Mouse (Mus musculus) lung, embryonic 15.5 days (tissue): Measurements from ENCODE around the gene Pik3cb. TPM values are rescaled to one million over a fixed set of nuclear protein-coding genes. Genes with fewer than 3 reads are reported as not detected.

ENCODE experiments used
- ATAC-seq: fragments of 200-750 bp; cut with Nextera tagmentation; 2 replicates; pipeline ENCODE4 v1.8.0; 2017; ENCODE audit warnings: moderate number of reproducible peaks, borderline replicate concordance; ENCODE audit not compliant: low FRiP score, low TSS enrichment; ENCODE audit errors: extremely low read depth
- H3K27ac ChIP-seq: fragments of 300-500 bp; sonication (generic); 2 replicates; pipeline ENCODE4 v1.5.1; 2015; ENCODE audit warnings: moderate library complexity, mild to moderate bottlenecking, inconsistent platforms
- H3K27me3 ChIP-seq: fragments of 300-500 bp; sonication (generic); 2 replicates; pipeline ENCODE4 v1.6.1; 2015; ENCODE audit warnings: inconsistent platforms
- H3K36me3 ChIP-seq: fragments of 300-500 bp; sonication (generic); 2 replicates; pipeline ENCODE4 v1.6.1; 2015; ENCODE audit warnings: inconsistent platforms
- H3K4me1 ChIP-seq: fragments of 300-500 bp; sonication (generic); 2 replicates; pipeline ENCODE4 v1.6.1; 2015; ENCODE audit warnings: inconsistent platforms
- H3K4me2 ChIP-seq: fragments of 300-500 bp; sonication (generic); 2 replicates; pipeline ENCODE4 v1.6.1; 2015; ENCODE audit warnings: inconsistent platforms, mild to moderate bottlenecking, moderate library complexity
- H3K4me3 ChIP-seq: fragments of 300-500 bp; sonication (generic); 2 replicates; pipeline ENCODE4 v1.5.1; 2015; ENCODE audit warnings: mild to moderate bottlenecking, inconsistent platforms
- H3K9ac ChIP-seq: fragments of 300-500 bp; sonication (generic); 2 replicates; pipeline ENCODE4 v1.6.1; 2015; ENCODE audit warnings: inconsistent platforms
- H3K9me3 ChIP-seq: fragments of 300-500 bp; sonication (generic); 2 replicates; pipeline ENCODE4 v1.6.1; 2016; ENCODE audit warnings: inconsistent platforms
- WGBS: fragments of 180-500 bp; shearing (Covaris S2); methylation state at CpG from one replicate; pipeline ENCODE4 v1.1.7; 2015; 5-methylcytosine and 5-hydroxymethylcytosine counted together
- polyA plus RNA-seq: library from polyadenylated mRNA; unstranded; fragments of >200 nt; fragmentation: Nextera tagmentation; extraction: Ambion mirVana; gene quantifications from 2 replicates; pipeline ENCODE4 v1.2.1, GENCODE M21; 2015

Gene Pik3cb
- polyA plus RNA-seq, 1 experiment from 2014 or later = 1.5 TPM

GRCm38 (mm10) chr9:99164148-99164503, 23.7 kb upstream of the Pik3cb start:
- Histone ChIP-seq H3K27ac (no peak overlapping the region), H3K9me3 (no peaks in the 10 kb centered on the region), H3K9ac (no peak overlapping the region), H3K36me3 (no peaks in the 10 kb centered on the region), H3K27me3 (no peaks in the 10 kb centered on the region), H3K4me2 (no peak overlapping the region), H3K4me1 (0 out of 2 replicates have a peak, but pooled peaks cover 3% of the 10 kb centered on the region), H3K4me3 (no peak overlapping the region)
- WGBS = 62% methylated on average over 9 of the region's 9 CpGs
- no peak for ATAC-seq

GRCm38 (mm10) chr9:99163420-99164147, 23.2 kb upstream of the Pik3cb start:
- Histone ChIP-seq H3K36me3 (no peaks in the 10 kb centered on the region), H3K4me3 (no peak overlapping the region), H3K4me2 (no peak overlapping the region), H3K9me3 (no peaks in the 10 kb centered on the region), H3K27ac (no peak overlapping the region), H3K9ac (no peak overlapping the region), H3K4me1 (0 out of 2 replicates have a peak, but pooled peaks cover 3% of the 10 kb centered on the region), H3K27me3 (no peaks in the 10 kb centered on the region)
- WGBS = 27% methylated on average over 15 of the region's 15 CpGs
- ATAC-seq = no peak

GRCm38 (mm10) chr9:99162839-99163238, 22.4 kb upstream of the Pik3cb start:
- Histone ChIP-seq H3K4me1 (0 out of 2 replicates have a peak, but pooled peaks cover 3% of the 10 kb centered on the region), H3K9ac (no peak overlapping the region), H3K36me3 (no peaks in the 10 kb centered on the region), H3K27ac (no peak overlapping the region), H3K9me3 (no peaks in the 10 kb centered on the region), H3K4me2 (no peak overlapping the region), H3K4me3 (no peak overlapping the region), H3K27me3 (no peaks in the 10 kb centered on the region)
- no peak for ATAC-seq
- WGBS = 77% methylated on average over 2 of the region's 2 CpGs

GRCm38 (mm10) chr9:99160780-99161179, 20.4 kb upstream of the Pik3cb start:
- no peak for ATAC-seq
- H3K4me2 ChIP-seq = no peak overlapping the region
- 68% methylated on average over 5 of the region's 5 CpGs for WGBS

GRCm38 (mm10) chr9:99159932-99160331, 19.5 kb upstream of the Pik3cb start:
- Histone ChIP-seq H3K4me3 (no peak overlapping the region), H3K27ac (no peak overlapping the region), H3K9ac (no peak overlapping the region), H3K27me3 (no peaks in the 10 kb centered on the region), H3K36me3 (no peaks in the 10 kb centered on the region), H3K4me1 (no peaks in the 10 kb centered on the region), H3K4me2 (no peak overlapping the region), H3K9me3 (no peaks in the 10 kb centered on the region)
- 78% methylated on average over 5 of the region's 5 CpGs for WGBS
- no peak for ATAC-seq

More at GRCm38 (mm10) chr9:99160780-99161179, 20.4 kb upstream of the Pik3cb start:
- Histone ChIP-seq H3K9ac (no peak overlapping the region), H3K4me3 (no peak overlapping the region), H3K27ac (no peak overlapping the region), H3K27me3 (no peaks in the 10 kb centered on the region), H3K36me3 (no peaks in the 10 kb centered on the region), H3K4me1 (0 out of 2 replicates have a peak, but pooled peaks cover under 1% of the 10 kb centered on the region), H3K9me3 (no peaks in the 10 kb centered on the region)

GRCm38 (mm10) chr9:99158708-99159107, 18.3 kb upstream of the Pik3cb start:
- Histone ChIP-seq H3K36me3 (no peaks in the 10 kb centered on the region), H3K9me3 (no peaks in the 10 kb centered on the region), H3K4me3 (no peak overlapping the region), H3K27me3 (no peaks in the 10 kb centered on the region), H3K4me1 (no peaks in the 10 kb centered on the region), H3K9ac (no peak overlapping the region), H3K27ac (no peak overlapping the region), H3K4me2 (no peak overlapping the region)
- no peak for ATAC-seq
- 75% methylated on average over 6 of the region's 6 CpGs for WGBS

- no peak; the same call in 1 of the 2 replicates for ATAC-seq
- Histone ChIP-seq H3K36me3 (no peaks in the 10 kb centered on the region), H3K27me3 (no peaks in the 10 kb centered on the region), H3K9me3 (no peaks in the 10 kb centered on the region), H3K4me1 (no peaks in the 10 kb centered on the region), H3K9ac (no peak overlapping the region), H3K4me3 (no peak overlapping the region), H3K27ac (no peak overlapping the region), H3K4me2 (no peak overlapping the region)
- 43% methylated on average over 7 of the region's 7 CpGs for WGBS
Observed at GRCm38 (mm10) chr9:99158203-99158632, 17.8 kb upstream of the Pik3cb start.

- no peaks in the 10 kb centered on the region for H3K4me1 ChIP-seq
- no peak overlapping the region for H3K4me3 ChIP-seq
- H3K9ac ChIP-seq = no peak overlapping the region
- H3K9me3 ChIP-seq = no peaks in the 10 kb centered on the region
- 39% methylated on average over 3 of the region's 3 CpGs for WGBS
- H3K36me3 ChIP-seq = no peaks in the 10 kb centered on the region
- no peak overlapping the region for H3K4me2 ChIP-seq
- ATAC-seq = no peak
- 0 out of 2 replicates have a peak overlapping the region, but pooled peaks have one; percentile 56 for H3K27ac ChIP-seq
- no peaks in the 10 kb centered on the region for H3K27me3 ChIP-seq
Observed at GRCm38 (mm10) chr9:99153655-99154054, 13.2 kb upstream of the Pik3cb start.

- H3K27ac ChIP-seq = peak overlapping the region; percentile 56
- no peaks in the 10 kb centered on the region for H3K9me3 ChIP-seq
- H3K27me3 ChIP-seq = no peaks in the 10 kb centered on the region
- no peak for ATAC-seq
- H3K4me2 ChIP-seq = no peak overlapping the region
- no peak overlapping the region for H3K4me3 ChIP-seq
- H3K36me3 ChIP-seq = no peaks in the 10 kb centered on the region
- 31% methylated on average over 9 of the region's 9 CpGs for WGBS
- H3K4me1 ChIP-seq = no peaks in the 10 kb centered on the region
- no peak overlapping the region for H3K9ac ChIP-seq
Observed at GRCm38 (mm10) chr9:99152699-99153490, 12.5 kb upstream of the Pik3cb start.

- Histone ChIP-seq H3K9ac (no peak overlapping the region), H3K4me1 (no peaks in the 10 kb centered on the region), H3K27me3 (peaks cover 4% of the 10 kb centered on the region; the same call in 1 of the 2 replicates), H3K4me2 (no peak overlapping the region), H3K36me3 (no peaks in the 10 kb centered on the region), H3K4me3 (no peak overlapping the region), H3K27ac (no peak overlapping the region), H3K9me3 (no peaks in the 10 kb centered on the region)
- ATAC-seq = no peak
- 75% methylated on average over 27 of the region's 27 CpGs for WGBS
Observed at GRCm38 (mm10) chr9:99146855-99147735, 6.7 kb upstream of the Pik3cb start.

GRCm38 (mm10) chr9:99145756-99146155, 5.3 kb upstream of the Pik3cb start:
- Histone ChIP-seq H3K9me3 (no peaks in the 10 kb centered on the region), H3K27me3 (peaks cover 15% of the 10 kb centered on the region; the same call in 1 of the 2 replicates), H3K4me1 (peaks cover 5% of the 10 kb centered on the region), H3K4me3 (no peak overlapping the region), H3K27ac (no peak overlapping the region), H3K9ac (no peak overlapping the region), H3K36me3 (no peaks in the 10 kb centered on the region), H3K4me2 (no peak overlapping the region)
- WGBS = 37% methylated on average over 6 of the region's 6 CpGs
- no peak for ATAC-seq
